Mouse (Mus musculus) E14TG2a.4 (cell line): ENCODE measurements around the gene Serping1.

Experiments used
- CTCF ChIP-seq: conservative IDR thresholded peaks from 2 replicates; pipeline ENCODE4 v1.5.1; 2014; ENCODE audit warnings: low read length
- NANOG ChIP-seq: IDR thresholded peaks from 2 replicates; pipeline ENCODE4 v1.6.1; 2014; ENCODE audit warnings: borderline replicate concordance, low read length, mixed read lengths

DNA sequence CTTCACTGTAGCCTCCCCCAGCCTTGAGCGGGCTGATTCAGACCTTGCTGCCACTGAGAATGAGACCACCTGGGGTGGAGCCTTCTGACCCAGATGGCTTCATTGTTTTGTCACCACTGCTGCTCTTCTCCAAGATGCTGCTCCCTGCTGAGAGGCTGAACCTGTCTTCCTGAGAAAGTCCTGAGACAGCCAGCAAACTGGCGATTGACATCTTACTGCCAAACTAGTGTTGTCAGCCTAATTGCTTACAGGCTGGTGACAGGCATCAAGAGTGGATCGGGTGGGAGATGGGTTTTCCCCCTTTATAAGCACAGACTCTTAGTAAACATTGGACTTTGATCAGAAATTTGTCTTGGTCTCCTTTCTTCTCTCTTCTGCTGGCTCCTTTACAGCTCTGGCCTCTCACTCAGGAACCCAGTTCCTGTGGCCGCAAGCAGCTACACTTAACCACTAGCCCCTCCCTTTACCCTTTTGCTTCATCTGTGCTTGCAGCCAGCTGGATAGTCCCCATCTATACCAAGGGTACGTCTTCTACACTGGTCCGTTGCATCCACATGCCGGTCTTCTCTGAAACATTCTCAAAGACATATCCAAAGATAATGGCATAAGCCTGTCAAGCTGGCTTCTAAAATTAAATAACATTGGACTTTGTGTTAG lies 18.1 kb downstream of the Serping1 start:
- TF ChIP-seq CTCF (no peak), NANOG (peak; percentile 35; the same call in 1 of the 2 replicates)
